Mouse (Mus musculus) liver, adult 2 months (tissue): ENCODE data around the gene Ripply3. TPM values are rescaled to one million over a fixed set of nuclear protein-coding genes. Genes with fewer than 3 reads are reported as not detected.

Source experiments
- DNase-seq: peaks from one replicate; pipeline ENCODE4 v3.0.0-alpha.2; 2011; ENCODE audit warnings: low read depth, low spot score; ENCODE audit errors: extremely low read depth
- H3K27ac ChIP-seq: fragments of 200-500 bp; replicated peaks from 2 replicates; pipeline ENCODE4 v1.5.1; 2012; ENCODE audit warnings: low read depth, mild to moderate bottlenecking, control low read depth, inconsistent platforms, low read length; ENCODE audit not compliant: insufficient read depth
- H3K27me3 ChIP-seq: fragments of 200-500 bp; 2 replicates; pipeline ENCODE4 v1.6.1; 2012; ENCODE audit warnings: mild to moderate bottlenecking, moderate library complexity, low read length, inconsistent platforms; ENCODE audit not compliant: control insufficient read depth, insufficient read depth
- H3K36me3 ChIP-seq: fragments of 200-500 bp; 2 replicates; pipeline ENCODE4 v1.6.1; 2012; ENCODE audit warnings: low read length, inconsistent platforms; ENCODE audit not compliant: control insufficient read depth, insufficient read depth
- H3K4me1 ChIP-seq: fragments of 200-500 bp; 2 replicates; pipeline ENCODE4 v1.6.1; 2011; ENCODE audit warnings: low read length; ENCODE audit not compliant: control insufficient read depth, insufficient read depth
- H3K4me3 ChIP-seq: fragments of 200-500 bp; 2 replicates; pipeline ENCODE4 v1.5.1; 2011; ENCODE audit warnings: low read depth, mild to moderate bottlenecking, control low read depth, low read length, moderate library complexity; ENCODE audit not compliant: insufficient read depth
- H3K79me2 ChIP-seq: fragments of 200-500 bp; 2 replicates; pipeline ENCODE4 v1.6.1; 2012; ENCODE audit warnings: inconsistent platforms, mild to moderate bottlenecking, low read length, moderate library complexity; ENCODE audit not compliant: control insufficient read depth, insufficient read depth
- H3K9ac ChIP-seq: fragments of 200-500 bp; 2 replicates; pipeline ENCODE4 v1.6.1; 2012; ENCODE audit warnings: low read depth, mild to moderate bottlenecking, control low read depth, inconsistent platforms, low read length
- CTCF ChIP-seq: fragments of 200-500 bp; IDR thresholded peaks from 2 replicates; pipeline ENCODE4 v1.5.1; 2011; ENCODE audit warnings: low read depth, low read length, control low read depth
- POLR2A ChIP-seq: fragments of 200-500 bp; IDR thresholded peaks from 2 replicates; pipeline ENCODE4 v1.6.1; 2011; ENCODE audit warnings: low read length, control low read depth; ENCODE audit not compliant: insufficient read depth; ENCODE audit errors: extremely low read depth
- WGBS: fragments of 180-500 bp; shearing (Covaris S2); methylation state at CpG from one replicate; pipeline ENCODE4 v1.1.7; 2018; 5-methylcytosine and 5-hydroxymethylcytosine counted together
- polyA plus RNA-seq: library from polyadenylated mRNA; depleted of rRNA; stranded (reverse); fragments of >200 nt; gene quantifications from 2 replicates; pipeline ENCODE4 v1.2.3, GENCODE M21; 2012
- total RNA-seq: library from RNA; depleted of rRNA; stranded (reverse); fragments of >200 nt; gene quantifications from 2 replicates; pipeline ENCODE4 v1.2.3, GENCODE M21; 2014

The Ripply3 gene
- total and polyA plus RNA-seq, 2 experiments, result 0.74 to 0.99 TPM

DNA sequence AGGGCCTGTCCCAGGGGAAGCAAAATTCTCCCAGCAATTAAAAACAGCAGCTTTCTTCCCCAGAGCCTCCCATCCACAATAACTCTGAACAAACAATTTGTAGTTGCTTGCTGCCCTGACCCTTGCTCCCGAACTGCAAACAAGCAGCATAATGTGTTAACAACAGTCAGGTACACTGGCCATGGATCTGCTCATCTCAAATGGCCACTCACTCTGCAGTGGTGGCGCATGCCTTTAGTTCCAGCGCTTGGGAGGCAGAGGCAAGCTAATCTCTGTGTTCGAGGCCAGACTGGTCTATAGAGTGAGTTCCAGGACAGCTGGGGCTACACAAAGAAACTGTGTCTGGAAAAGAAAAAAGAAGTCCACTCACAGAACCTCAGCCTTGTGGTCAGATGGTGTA, 37.1 kb upstream of the Ripply3 start:
- 23% methylated on average over 4 of the region's 4 CpGs for WGBS

DNA sequence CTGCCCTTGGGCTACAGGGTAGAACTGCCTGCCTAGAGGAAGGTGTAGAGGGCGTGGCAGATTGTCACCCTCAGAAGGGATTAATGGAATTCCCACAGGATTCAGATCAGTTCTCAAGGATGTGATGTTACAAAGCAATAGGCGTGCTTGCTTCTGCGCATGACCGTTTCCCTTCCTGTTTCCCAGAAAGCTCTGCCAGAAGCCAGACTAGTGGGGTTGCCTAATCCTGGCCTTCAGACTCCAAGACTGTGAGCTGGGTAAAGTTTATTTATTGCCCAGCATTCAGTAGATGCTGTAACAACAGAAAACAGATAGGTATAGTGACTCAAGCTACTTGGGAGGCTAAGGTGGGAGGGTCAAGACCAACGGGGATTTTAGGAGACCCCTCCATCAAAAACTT, 30.1 kb upstream of the Ripply3 start:
- Histone ChIP-seq H3K9ac (no peak overlapping the region), H3K36me3 (no peaks in the 10 kb centered on the region), H3K79me2 (no peaks in the 10 kb centered on the region), H3K27ac (no peak overlapping the region), H3K4me1 (peaks cover 5% of the 10 kb centered on the region; the same call in 1 of the 2 replicates), H3K27me3 (no peaks in the 10 kb centered on the region), H3K4me3 (no peak overlapping the region)
- peak; percentile 83 for DNase-seq
- WGBS, result 52% methylated on average over 5 of the region's 5 CpGs
- TF ChIP-seq POLR2A (no peak), CTCF (no peak)

More for the DNA sequence above, 37.1 kb upstream of the Ripply3 start:
- Histone ChIP-seq H3K27ac (peak overlapping the region; percentile 60), H3K4me3 (no peak overlapping the region), H3K9ac (no peak overlapping the region), H3K79me2 (no peaks in the 10 kb centered on the region), H3K4me1 (peaks cover 15% of the 10 kb centered on the region), H3K36me3 (no peaks in the 10 kb centered on the region), H3K27me3 (no peaks in the 10 kb centered on the region)
- DNase-seq, result peak; percentile 83
- TF ChIP-seq CTCF, result no peak
- no peak for TF ChIP-seq POLR2A

DNA sequence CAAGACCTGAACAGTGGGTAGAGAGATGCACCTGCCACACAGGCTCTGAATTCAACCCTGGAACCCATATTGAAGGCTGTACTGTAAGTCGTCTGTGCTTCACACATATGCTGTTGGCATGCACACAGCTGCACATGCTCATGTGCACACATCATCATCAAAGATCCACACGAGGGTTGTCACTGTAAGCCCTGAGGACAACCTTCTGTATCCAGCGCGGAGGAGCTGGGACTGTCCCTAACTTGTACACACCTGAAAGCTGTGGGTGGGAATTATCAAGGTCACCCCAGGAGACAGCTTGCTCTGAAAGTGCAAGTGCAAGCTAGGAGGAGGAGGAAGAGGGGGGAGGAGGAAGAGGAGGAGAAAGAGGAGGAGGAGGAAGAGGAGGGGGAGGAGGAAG, 29.0 kb upstream of the Ripply3 start:
- DNase-seq, result no peak
- Histone ChIP-seq H3K79me2 (no peaks in the 10 kb centered on the region), H3K4me1 (peaks cover 5% of the 10 kb centered on the region; the same call in 1 of the 2 replicates), H3K9ac (no peak overlapping the region), H3K27ac (no peak overlapping the region), H3K4me3 (no peak overlapping the region), H3K36me3 (no peaks in the 10 kb centered on the region), H3K27me3 (no peaks in the 10 kb centered on the region)
- TF ChIP-seq CTCF, result no peak
- TF ChIP-seq POLR2A, result no peak
- WGBS, result 79% methylated on average over 4 of the region's 4 CpGs

DNA sequence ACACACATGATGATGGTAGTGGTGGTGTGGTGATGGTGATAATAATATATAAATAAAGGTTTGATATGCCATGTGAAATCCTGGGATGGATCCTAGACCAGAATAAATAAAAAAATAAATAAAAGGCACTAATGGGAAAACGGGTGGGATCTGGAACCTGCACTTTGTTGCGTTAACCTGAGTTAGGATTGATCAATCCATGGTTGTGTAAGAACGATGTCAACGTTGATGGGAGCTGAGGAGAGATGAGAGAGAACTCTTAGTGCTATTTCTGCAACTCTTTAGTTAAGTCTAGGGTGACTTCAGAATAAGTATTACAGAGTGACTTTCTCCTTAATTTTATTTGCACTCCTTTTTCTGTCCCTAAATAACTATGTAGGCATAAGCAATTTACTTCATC, 27.0 kb upstream of the Ripply3 start:
- TF ChIP-seq POLR2A, result no peak
- no peak for TF ChIP-seq CTCF
- WGBS, result 22% methylated on average over 4 of the region's 4 CpGs
- DNase-seq, result peak; percentile 63
- H3K36me3 ChIP-seq, result no peaks in the 10 kb centered on the region
- no peaks in the 10 kb centered on the region for H3K27me3 ChIP-seq
- H3K27ac ChIP-seq, result no peak overlapping the region
- H3K9ac ChIP-seq, result no peak overlapping the region
- no peaks in the 10 kb centered on the region for H3K79me2 ChIP-seq
- peaks cover 5% of the 10 kb centered on the region; the same call in 1 of the 2 replicates for H3K4me1 ChIP-seq
- H3K4me3 ChIP-seq, result no peak overlapping the region

DNA sequence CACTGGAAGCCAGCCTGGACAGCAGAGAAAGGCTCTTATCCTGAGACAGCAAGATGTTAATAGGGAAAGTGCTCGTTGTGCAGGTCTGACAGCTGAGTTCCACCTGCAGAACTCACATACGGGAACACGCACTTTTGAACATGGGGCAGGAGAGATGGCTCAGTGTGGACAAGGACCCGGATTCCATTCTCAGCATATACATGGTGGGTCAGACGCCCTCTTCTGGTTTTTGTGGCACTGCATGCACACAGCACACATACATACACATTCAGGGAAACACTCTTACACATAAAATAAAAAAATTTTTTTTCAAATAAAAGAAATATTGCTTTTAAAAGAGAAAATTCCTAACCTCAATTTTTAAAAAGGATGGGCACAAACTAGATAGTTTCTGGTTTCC, 26.5 kb upstream of the Ripply3 start:
- no peak for DNase-seq
- 80% methylated on average over 5 of the region's 5 CpGs for WGBS
- Histone ChIP-seq H3K36me3 (no peaks in the 10 kb centered on the region), H3K4me3 (no peak overlapping the region), H3K27me3 (no peaks in the 10 kb centered on the region), H3K79me2 (no peaks in the 10 kb centered on the region), H3K27ac (no peak overlapping the region), H3K4me1 (peaks cover 5% of the 10 kb centered on the region; the same call in 1 of the 2 replicates), H3K9ac (no peak overlapping the region)
- TF ChIP-seq CTCF (no peak), POLR2A (no peak)
